Mouse (Mus musculus) activated CD4-positive, CD25-positive, alpha-beta regulatory T cell, adult 4 months (primary cell): ENCODE results near the gene Zc3h15. TPM values are rescaled to one million over a fixed set of nuclear protein-coding genes. Genes with fewer than 3 reads are reported as not detected.
"Not testable (repeated sequence)": the region's sequence is repeated elsewhere in the genome, so short reads cannot be mapped to it uniquely, and the experiment has no call there.

Source experiments
- ATAC-seq: one replicate; pipeline ENCODE4 v1.8.0; 2017
- polyA plus RNA-seq, 2 experiments: library from polyadenylated mRNA; unstranded; fragments of 100-300 nt; shearing (Covaris generic); gene quantifications; one replicate each; pipeline ENCODE4 v1.2.1; 2017

Gene Zc3h15
- polyA plus RNA-seq, 2 experiments from 2014 or later = 92.5 to 117 TPM

- ATAC-seq = no peak
Measured at GRCm38 (mm10) chr2:83674421-83674820, 30.2 kb downstream of the Zc3h15 start.

- no peak for ATAC-seq
Measured at GRCm38 (mm10) chr2:83674896-83675295, 30.7 kb downstream of the Zc3h15 start.

- ATAC-seq = no peak
Measured at GRCm38 (mm10) chr2:83675681-83676080, 31.4 kb downstream of the Zc3h15 start.

- no peak for ATAC-seq
Measured at GRCm38 (mm10) chr2:83676226-83676870, 32.1 kb downstream of the Zc3h15 start.

- ATAC-seq = no peak
Measured at GRCm38 (mm10) chr2:83681332-83681731, 37.1 kb downstream of the Zc3h15 start.

- no peak for ATAC-seq
Measured at GRCm38 (mm10) chr2:83681785-83682184, 37.5 kb downstream of the Zc3h15 start.

GRCm38 (mm10) chr2:83682282-83682681 lies 38.0 kb downstream of the Zc3h15 start:
- ATAC-seq = no peak

GRCm38 (mm10) chr2:83683731-83684519 lies 39.7 kb downstream of the Zc3h15 start:
- no peak for ATAC-seq

GRCm38 (mm10) chr2:83684691-83685090 lies 40.5 kb downstream of the Zc3h15 start:
- ATAC-seq = no peak

- no peak for ATAC-seq
Measured at GRCm38 (mm10) chr2:83690372-83690771, 46.1 kb downstream of the Zc3h15 start.

GRCm38 (mm10) chr2:83692651-83693545 lies 48.7 kb downstream of the Zc3h15 start:
- ATAC-seq = no peak

GRCm38 (mm10) chr2:83694061-83694460 lies 49.8 kb downstream of the Zc3h15 start:
- ATAC-seq = no peak

- peak; percentile 75 for ATAC-seq
Measured at GRCm38 (mm10) chr2:83695345-83696247, 51.4 kb downstream of the Zc3h15 start.

GRCm38 (mm10) chr2:83698484-83698883 lies 54.2 kb downstream of the Zc3h15 start:
- no peak for ATAC-seq

- ATAC-seq = no peak
Measured at GRCm38 (mm10) chr2:83699324-83699723, 55.1 kb downstream of the Zc3h15 start.

GRCm38 (mm10) chr2:83700667-83701066 lies 56.4 kb downstream of the Zc3h15 start:
- peak; percentile 89 for ATAC-seq

GRCm38 (mm10) chr2:83702411-83702810 lies 58.2 kb downstream of the Zc3h15 start:
- ATAC-seq = no peak

- ATAC-seq = no peak
Measured at GRCm38 (mm10) chr2:83705580-83706158, 61.4 kb downstream of the Zc3h15 start.

GRCm38 (mm10) chr2:83709896-83710524 lies 65.8 kb downstream of the Zc3h15 start:
- ATAC-seq = peak; percentile 38

- not testable (repeated sequence) for ATAC-seq
Measured at GRCm38 (mm10) chr2:83713281-83713680, 69.0 kb downstream of the Zc3h15 start.

- no peak for ATAC-seq
Measured at GRCm38 (mm10) chr2:83713946-83714345, 69.7 kb downstream of the Zc3h15 start.
